Mouse (Mus musculus) left cerebral cortex, postnatal 4 days (tissue): ENCODE measurements around the gene Gm20521. TPM values are rescaled to one million over a fixed set of nuclear protein-coding genes. Genes with fewer than 3 reads are reported as not detected.
"Not testable (repeated sequence)": the region's sequence is repeated elsewhere in the genome, so short reads cannot be mapped to it uniquely, and the experiment has no call there.

Source experiments
- DNase-seq: peaks from one replicate; pipeline ENCODE4 v3.0.0-alpha.2; 2022
- intact Hi-C: fragments of 180-260 bp; cut with DNase I; formaldehyde crosslinking; loops from one replicate; pipeline ENCODE4 v1.15.1; 2025
- total RNA-seq, 2 experiments: library from RNA; stranded (reverse); gene quantifications; 2 replicates each; pipeline ENCODE4 v1.2.3; 2021

The Gm20521 gene
- total RNA-seq, 2 experiments from 2014 or later, result not detected

DNA sequence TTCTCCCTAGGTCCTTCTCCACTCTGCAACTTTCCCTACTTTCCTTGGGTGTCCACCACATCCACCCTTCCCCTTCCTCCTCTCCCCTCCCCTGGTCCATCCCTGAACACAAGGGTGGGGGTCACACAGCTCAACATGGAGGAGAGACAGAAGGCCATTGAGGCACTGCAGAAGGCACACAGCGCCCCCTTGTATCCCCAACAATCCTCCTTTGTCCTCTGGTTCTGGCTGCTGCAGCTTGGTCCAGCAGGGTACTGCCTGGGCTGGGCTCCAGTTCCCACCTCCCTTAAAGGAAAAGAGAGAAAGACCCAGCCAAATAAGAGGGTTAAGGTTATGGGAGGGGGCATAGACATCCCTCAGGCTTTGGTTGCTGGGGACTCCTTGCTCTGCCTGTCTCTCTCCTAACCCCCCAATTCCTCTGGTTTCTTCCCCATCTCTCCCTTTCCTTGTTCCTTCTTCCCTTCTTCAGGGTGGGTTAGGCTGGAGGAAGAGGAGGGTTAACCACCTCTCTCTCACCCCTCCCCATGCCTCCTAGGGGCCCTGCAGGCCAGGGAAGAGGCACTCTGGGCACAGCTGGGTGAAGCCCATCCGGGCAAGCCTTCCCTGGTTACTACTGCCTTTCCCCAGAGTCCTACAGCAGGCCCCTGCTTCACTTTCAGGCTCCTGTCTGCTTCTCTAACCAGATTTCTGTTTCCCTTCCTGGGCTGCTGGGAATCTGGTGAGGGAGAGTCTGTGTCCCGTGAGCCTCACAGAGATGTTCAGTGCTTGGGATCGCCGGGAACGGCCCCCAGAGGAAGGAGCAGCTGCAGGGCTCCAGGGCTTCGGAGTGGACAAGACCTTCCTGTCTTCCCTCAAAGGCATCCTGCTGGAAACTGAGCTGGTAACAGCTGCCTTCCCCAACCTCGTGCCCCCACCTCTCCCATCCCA lies 52.9 kb downstream of the Gm20521 start, which contains the start of gene Cmtm5:
TSS of gene Cmtm5 (plus strand) at position 358 of the 927 bp plus-strand sequence.
- intact Hi-C loops, result no loop called here

DNA sequence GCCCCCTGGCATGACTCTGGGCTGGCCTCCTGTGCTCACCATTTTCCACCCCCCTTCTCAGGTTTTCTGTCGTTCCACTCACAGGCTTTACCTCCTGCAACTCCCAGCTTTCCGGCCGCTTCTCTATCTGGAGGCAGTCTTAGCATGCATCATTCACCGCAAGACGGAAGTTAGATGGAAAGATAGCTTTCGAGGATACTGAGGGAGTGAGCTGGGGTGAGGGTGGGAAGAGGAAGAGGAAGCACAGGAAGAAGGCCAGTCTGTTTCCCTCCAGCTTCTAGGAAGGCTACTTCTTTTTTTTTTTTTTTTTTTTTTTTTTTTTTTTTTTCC lies 53.6 kb downstream of the Gm20521 start:
- DNase-seq, result no peak
- intact Hi-C loops, result no loop called here

More for the DNA sequence above, 52.9 kb downstream of the Gm20521 start, which contains the start of gene Cmtm5:
- DNase-seq, result peak; percentile 75

DNA sequence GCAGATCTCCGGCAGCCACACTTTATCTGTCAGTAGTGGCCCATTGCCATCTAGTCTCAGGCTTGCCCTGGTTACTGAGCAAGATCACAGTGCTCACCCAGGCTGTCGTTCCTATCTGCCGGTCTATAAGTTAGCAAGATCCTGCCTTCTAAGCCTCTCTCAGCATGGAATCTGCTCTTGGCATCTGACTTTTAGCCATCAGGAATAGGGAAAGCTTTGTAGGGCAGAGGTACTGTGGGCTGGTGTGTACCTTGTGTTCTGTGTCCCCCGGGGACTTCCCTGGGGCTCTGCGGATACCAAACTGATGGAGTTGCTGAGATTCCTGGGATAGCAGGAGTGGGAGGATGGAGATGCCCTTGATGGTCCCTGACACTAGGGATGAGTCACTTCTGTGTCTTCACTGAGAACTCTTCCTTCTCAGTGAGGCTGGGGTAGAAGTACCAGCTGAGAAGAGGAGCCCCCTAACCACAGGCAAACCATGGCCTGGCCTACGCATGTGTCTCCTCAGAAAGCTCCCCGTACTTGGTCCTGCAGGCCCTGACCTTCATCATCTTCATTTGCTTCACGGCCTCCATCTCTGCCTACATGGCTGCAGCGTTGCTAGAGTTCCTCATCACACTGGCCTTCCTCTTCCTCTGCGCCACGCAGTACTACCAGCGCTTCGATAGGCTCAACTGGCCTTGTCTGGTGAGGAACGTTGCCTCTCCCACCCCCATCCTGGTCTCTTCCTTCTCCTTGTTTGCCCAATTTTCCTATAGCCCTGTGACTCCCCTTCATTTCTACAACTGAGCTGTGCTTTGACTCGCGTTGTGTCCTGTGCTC lies 54.3 kb downstream of the Gm20521 start:
- no peak for DNase-seq
- intact Hi-C loops, result no loop called here

DNA sequence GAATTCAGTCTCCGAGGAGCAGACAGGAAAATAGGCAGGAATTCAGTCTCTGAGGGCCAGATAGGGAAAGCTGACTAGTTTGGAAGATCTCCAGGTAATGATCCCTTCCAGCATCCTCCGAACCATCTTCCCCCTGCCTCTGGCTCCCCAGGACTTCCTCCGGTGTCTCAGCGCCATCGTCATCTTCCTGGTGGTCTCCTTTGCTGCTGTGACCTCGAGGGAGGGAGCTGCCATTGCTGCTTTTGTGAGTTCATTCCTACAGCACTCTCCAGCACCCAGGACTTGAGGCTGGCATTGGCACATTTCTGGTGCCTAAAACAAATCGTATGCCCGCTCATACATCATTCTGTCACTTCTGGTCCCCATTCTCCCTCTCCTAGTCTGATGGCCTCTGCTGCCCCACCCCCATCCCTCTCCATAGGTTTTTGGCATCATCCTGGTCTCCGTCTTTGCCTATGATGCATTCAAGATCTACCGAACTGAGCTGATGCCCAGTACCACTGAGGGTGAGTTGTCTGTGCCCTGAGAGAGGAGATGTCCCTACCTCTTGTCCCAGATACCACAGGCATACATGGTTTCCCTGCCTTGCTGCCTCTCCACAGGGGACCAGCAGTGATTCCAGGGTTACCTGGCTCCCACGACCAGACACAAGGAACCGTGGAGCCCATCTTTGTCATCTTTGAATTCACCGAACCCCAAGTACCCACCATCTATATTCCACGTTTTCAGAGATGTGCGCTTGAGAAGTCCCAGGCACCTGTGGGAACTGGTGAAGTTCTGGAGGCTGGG lies 55.4 kb downstream of the Gm20521 start:
- intact Hi-C loops, result no loop called here
- DNase-seq, result no peak

DNA sequence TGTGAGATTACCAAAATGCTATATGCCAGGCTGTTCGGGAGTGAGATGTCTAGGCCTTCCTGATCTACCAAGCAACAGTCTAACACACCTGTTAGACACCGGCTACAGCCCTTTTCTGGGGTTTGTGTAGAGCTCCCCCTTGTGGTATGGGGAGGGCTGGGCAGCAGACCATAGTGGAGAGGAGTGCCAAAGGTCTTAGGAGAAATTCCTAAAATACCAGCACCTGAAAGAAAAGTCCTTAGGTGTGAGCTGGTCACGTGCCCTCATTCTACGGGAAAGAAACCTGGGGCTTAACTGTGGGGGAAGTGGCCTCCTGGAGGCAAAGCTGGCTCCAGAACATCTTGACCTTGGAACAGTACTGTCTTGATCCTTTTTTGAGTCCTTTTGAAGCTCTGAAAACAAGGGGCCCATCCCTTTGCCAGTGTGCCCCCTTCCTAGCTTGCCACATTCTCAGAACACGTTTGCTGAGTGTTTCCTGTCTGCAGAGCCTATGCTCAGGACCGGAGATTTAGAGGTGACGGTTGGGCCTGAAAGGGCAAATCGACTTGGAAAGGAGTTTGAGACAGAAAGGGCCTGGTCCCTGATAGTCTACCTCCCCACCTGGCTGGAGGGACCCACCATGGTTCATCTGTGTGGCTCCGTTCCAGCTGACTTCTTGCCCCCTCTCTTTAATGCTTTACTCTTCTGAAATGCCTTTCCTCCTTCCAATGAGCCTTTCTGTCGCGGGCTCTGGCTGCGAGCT lies 56.4 kb downstream of the Gm20521 start:
- DNase-seq, result peak; percentile 56
- intact Hi-C loops, result no loop called here

DNA sequence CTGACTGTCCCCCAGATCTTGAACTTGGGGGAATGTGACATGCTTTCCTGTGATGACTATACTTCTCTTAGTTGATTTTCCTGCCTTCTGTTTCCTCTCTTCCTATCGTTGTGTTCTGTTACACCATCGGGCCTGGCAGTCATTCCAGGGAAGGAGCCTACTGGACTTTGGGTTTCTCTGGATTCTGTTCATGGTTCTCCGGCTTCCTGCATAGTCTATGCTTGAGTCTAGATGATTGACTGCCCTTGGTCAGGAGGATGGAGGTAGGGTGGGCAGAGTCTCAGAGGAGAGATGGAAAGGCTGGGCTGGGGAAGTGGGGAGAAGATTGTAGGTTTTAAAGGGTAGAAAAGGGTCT lies 56.9 kb downstream of the Gm20521 start:
- DNase-seq, result no peak
- intact Hi-C loops, result no loop called here

DNA sequence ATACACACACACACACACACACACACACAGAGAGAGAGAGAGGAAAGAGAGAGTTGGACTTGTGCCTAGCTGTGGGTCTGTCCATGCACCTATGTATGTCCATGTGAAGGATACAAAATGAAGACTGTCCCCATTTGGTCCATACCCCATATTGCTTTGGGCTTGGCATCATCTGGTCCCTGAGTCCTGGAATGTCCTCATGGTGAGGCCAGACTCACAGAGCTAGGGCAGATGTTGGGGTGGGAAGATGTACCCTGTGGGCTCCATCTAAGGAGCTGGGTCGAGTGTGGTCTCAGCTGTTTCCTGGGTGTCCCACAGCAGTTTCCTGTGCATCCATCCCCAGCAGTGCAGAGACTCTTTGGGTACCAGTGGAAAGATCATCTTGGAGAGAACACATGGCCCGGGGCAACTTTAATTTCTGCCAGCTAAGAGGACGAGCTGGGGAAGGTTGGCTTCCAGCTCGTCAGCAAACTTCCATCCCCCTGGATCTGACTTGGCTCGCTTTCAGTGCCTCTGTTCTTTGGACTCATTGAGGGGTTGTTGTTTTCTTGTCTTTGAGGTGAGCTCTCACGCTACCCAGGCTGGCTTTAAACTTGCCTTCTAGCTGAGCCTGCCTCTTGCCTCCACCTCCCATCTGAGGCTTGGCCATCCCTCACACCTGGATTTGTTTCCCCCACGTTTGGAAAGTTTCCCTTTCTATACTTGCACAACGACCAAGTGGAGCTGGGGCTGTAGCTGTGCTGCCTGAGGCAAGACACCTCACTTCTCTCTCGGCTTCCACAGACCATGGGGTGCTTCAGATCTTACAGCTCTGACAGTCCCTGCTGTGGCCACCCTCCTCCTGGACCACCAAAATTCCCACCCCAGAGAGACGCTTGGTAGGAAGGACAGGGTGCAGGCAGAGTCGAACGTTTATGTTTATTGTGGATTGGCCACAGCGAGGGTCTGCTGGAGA lies 58.1 kb downstream of the Gm20521 start:
- DNase-seq, result no peak
- intact Hi-C loops, result no loop called here

DNA sequence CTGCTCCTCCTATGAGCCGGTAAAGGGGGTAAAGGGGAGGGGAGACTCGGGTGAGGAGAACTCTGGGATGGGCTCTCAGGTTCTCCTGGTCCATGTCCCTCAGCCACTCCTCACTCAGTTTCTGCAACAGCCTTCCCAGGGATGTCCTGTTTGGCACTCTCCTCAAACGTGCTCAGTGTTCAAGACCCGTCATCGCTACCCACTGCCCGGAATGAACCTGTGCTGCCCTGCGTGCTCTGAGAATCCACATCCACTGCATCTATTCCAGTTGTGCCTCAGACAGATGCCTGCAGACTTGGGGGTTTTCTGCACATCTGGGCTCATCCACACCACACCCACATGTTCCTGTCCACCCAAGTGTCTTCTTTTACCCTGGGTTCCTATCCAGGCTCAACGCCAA lies 59.2 kb downstream of the Gm20521 start:
- intact Hi-C loops, result no loop called here
- DNase-seq, result no peak

DNA sequence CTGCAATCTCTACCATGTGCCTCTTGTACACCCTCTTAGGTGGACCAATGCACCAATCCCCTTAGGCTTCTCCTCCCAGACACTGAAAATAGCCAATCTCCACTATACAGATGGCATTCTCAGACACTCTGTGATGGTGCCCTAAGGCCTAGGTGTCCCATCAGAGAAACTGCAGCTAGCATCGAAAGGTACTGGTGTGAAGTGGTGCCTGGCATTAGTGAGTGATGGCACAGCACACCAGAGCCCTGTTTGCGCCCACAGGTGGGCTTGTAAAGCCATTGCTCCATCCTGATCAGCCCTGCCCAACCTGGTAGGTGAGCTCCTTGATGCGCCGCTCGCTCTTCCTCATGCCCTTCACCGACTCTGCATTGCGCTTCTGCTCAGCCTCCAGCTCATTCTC lies 60.7 kb downstream of the Gm20521 start:
- intact Hi-C loops, result no loop called here
- no peak for DNase-seq

DNA sequence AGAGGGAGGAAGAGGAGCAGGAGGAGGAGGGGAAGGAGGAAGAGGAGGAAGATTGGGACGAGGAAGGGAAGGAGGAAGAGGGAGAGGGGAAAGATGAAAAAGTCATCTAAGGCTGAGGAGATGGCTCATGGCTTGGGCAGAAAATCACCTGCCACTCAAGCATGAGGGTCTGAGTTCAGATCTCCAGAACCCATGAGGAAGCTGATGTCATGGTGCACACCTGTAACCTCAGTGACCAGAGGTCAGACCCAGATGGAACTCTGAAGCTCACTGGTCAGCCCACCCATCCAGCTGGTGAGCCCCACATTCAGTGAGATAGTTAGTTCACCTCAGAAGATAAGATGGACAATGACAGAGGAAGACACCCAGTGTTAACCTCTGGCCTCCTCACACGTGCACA lies 61.7 kb downstream of the Gm20521 start:
- intact Hi-C loops, result no loop called here
- no peak for DNase-seq

DNA sequence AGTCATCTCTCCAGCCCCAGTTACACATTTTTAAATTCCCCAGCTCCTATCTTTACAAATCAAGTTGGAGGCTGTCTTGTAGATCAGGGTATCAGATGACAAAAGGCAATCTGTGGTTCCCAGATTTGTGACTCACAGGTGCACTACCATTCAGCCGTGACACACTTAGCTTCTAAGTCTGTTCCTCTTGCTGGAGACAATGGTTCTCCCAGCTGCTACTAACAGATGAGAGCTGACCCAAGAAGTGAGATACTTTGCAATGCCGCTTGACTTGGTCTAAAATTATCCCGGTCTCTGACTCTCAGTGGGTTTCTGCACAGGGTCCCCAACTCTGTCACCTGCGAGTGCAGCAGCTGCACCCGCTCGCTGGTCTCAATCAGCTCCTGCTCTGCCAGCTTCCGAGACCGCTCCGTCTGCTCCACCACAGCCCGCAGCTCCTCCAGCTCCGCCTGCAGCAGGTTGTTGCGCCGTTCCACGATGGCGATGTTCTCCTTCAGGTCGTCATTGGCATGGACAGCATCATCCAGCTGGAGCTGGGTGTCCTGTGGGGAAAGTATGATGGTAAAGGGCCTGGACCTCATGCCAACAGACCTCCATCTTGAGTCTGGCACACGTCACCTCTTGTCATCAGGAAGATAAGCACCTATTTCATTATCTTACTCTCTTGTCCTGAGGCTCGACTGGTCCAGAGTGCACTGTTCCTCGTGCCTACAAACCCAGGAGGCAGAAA lies 62.9 kb downstream of the Gm20521 start:
- no peak for DNase-seq
- intact Hi-C loops, result no loop called here

DNA sequence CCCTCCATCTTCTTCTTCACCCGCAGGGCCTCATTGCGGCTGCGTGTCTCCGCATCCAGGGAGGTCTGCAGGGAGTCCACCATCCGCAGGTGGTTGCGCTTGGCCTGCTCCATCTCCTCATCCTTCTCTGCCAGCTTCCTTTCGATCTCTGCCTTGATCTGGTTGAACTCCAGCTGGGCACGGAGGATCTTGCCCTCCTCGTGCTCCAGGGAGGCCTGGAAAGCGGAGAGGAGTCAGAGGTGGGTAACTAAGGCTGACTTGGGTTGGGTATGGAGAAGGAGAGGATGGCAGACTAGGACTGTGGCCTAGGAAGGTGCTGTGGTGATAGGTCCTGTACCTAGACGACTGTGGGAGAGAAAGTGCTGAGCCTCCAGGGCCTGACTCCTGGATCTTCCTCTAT lies 63.8 kb downstream of the Gm20521 start:
- DNase-seq, intact Hi-C loops: not testable (repeated sequence)

Other genes starting within 250 kb of the Gm20521 start
- not detected for gene Gm17606, start 242.5 kb upstream of the Gm20521 start, total RNA-seq
- gene Cdh24, start 242.1 kb upstream of the Gm20521 start, total RNA-seq, result 10 to 100 TPM; 17.2 to 20.7 TPM
- 10 to 100 TPM; 27.4 to 30.2 TPM for gene 1700123O20Rik, start 197.2 kb upstream of the Gm20521 start, total RNA-seq
- gene Acin1, start 196.5 kb upstream of the Gm20521 start, total RNA-seq, result 100 to 1,000 TPM; 273 to 279 TPM
- not detected for gene Gm29776, start 184.6 kb upstream of the Gm20521 start, total RNA-seq
- not detected for gene Cebpe, start 171.3 kb upstream of the Gm20521 start, total RNA-seq
- 10 to 100 TPM; 33.7 to 36.5 TPM for gene Slc7a8, start 101.5 kb upstream of the Gm20521 start, total RNA-seq
- gene Rnf212b, start 69.3 kb upstream of the Gm20521 start, total RNA-seq, result not detected
- gene Homez, start 12.5 kb upstream of the Gm20521 start, total RNA-seq, result 10 to 100 TPM in 1 of 2 experiments, 1 to 10 TPM in 1; 7.9 to 17.0 TPM
- gene Ppp1r3e, start 5.9 kb upstream of the Gm20521 start, total RNA-seq, result 10 to 100 TPM; 50.0 to 54.6 TPM
- 10 to 100 TPM; 49.9 to 54.6 TPM for gene Bcl2l2, start 64 bp upstream of the Gm20521 start, total RNA-seq
- 100 to 1,000 TPM; 325 to 354 TPM for gene Pabpn1, start 9.1 kb downstream of the Gm20521 start, total RNA-seq
- gene Slc22a17, start 29.7 kb downstream of the Gm20521 start, total RNA-seq, result 100 to 1,000 TPM; 345 to 405 TPM
- 10 to 100 TPM; 15.0 to 15.9 TPM for gene Efs, start 42.7 kb downstream of the Gm20521 start, total RNA-seq
- gene Il25, start 49.3 kb downstream of the Gm20521 start, total RNA-seq, result not detected
- 10 to 100 TPM in 1 of 2 experiments, 1 to 10 TPM in 1; 7.5 to 11.1 TPM for gene Cmtm5, start 52.8 kb downstream of the Gm20521 start, total RNA-seq
- gene Myh6, start 83.5 kb downstream of the Gm20521 start, total RNA-seq, result 1 to 10 TPM; 2.7 TPM
- not detected for gene Gm17428, start 93.5 kb downstream of the Gm20521 start, total RNA-seq
- gene Myh7, start 111.2 kb downstream of the Gm20521 start, total RNA-seq, result 1 to 10 TPM; 3.9 to 5.5 TPM
- 10 to 100 TPM; 26.3 to 29.0 TPM for gene Ngdn, start 132.0 kb downstream of the Gm20521 start, total RNA-seq
- gene Zfhx2, start 208.9 kb downstream of the Gm20521 start, total RNA-seq, result 10 to 100 TPM; 28.2 to 29.4 TPM
- 10 to 100 TPM; 34.7 to 35.7 TPM for gene Thtpa, start 211.3 kb downstream of the Gm20521 start, total RNA-seq
- 10 to 100 TPM; 25.8 to 31.4 TPM for gene Ap1g2, start 223.2 kb downstream of the Gm20521 start, total RNA-seq
- gene Jph4, start 233.5 kb downstream of the Gm20521 start, total RNA-seq, result 100 to 1,000 TPM; 366 to 399 TPM